Mouse (Mus musculus) telencephalon, adult 2 months (tissue): ENCODE results near the gene Lrrc36.
A peak's percentile ranks its signal among the peaks of the same experiment; 100 is the strongest.

Experiments
- DNase-seq: peaks from one replicate; pipeline ENCODE4 v3.0.0-alpha.2; 2011; ENCODE audit warnings: low read depth, low spot score

Lrrc36 gene

GRCm38 (mm10) chr8:105466700-105467291, 53.4 kb downstream of the Lrrc36 start:
- DNase-seq: peak; percentile 70

GRCm38 (mm10) chr8:105467396-105467985, 54.1 kb downstream of the Lrrc36 start:
- no peak for DNase-seq

- DNase-seq: no peak
Measured at GRCm38 (mm10) chr8:105468002-105468720, 54.8 kb downstream of the Lrrc36 start.

GRCm38 (mm10) chr8:105469041-105469695, 55.8 kb downstream of the Lrrc36 start:
- no peak for DNase-seq

GRCm38 (mm10) chr8:105469816-105470215, 56.4 kb downstream of the Lrrc36 start:
- no peak for DNase-seq

GRCm38 (mm10) chr8:105470262-105470661, 56.9 kb downstream of the Lrrc36 start:
- no peak for DNase-seq

GRCm38 (mm10) chr8:105470681-105471313, 57.4 kb downstream of the Lrrc36 start:
- no peak for DNase-seq

GRCm38 (mm10) chr8:105471314-105472015, 58.1 kb downstream of the Lrrc36 start, which contains the start of gene Tppp3:
Tppp3 (minus strand) TSS chr8:105471526.
- peak; percentile 59 for DNase-seq

- no peak for DNase-seq
Measured at GRCm38 (mm10) chr8:105472414-105472932, 59.1 kb downstream of the Lrrc36 start.

GRCm38 (mm10) chr8:105472983-105473382, 59.6 kb downstream of the Lrrc36 start:
- DNase-seq: no peak

- no peak for DNase-seq
Measured at GRCm38 (mm10) chr8:105473816-105474606, 60.6 kb downstream of the Lrrc36 start.

- DNase-seq: no peak
Measured at GRCm38 (mm10) chr8:105474680-105475079, 61.3 kb downstream of the Lrrc36 start.

GRCm38 (mm10) chr8:105475254-105475653, 61.9 kb downstream of the Lrrc36 start:
- no peak for DNase-seq

GRCm38 (mm10) chr8:105475742-105476141, 62.4 kb downstream of the Lrrc36 start:
- no peak for DNase-seq

- no peak for DNase-seq
Measured at GRCm38 (mm10) chr8:105476161-105476560, 62.8 kb downstream of the Lrrc36 start.

GRCm38 (mm10) chr8:105476628-105477413, 63.5 kb downstream of the Lrrc36 start:
- DNase-seq: no peak

- DNase-seq: no peak
Measured at GRCm38 (mm10) chr8:105477792-105478191, 64.4 kb downstream of the Lrrc36 start.

GRCm38 (mm10) chr8:105481013-105481412, 67.6 kb downstream of the Lrrc36 start:
- DNase-seq: no peak

GRCm38 (mm10) chr8:105481453-105481852, 68.1 kb downstream of the Lrrc36 start:
- DNase-seq: no peak
